Mouse (Mus musculus) adipose tissue, adult 10 weeks (tissue): ENCODE measurements around the gene Car3. TPM values are rescaled to one million over a fixed set of nuclear protein-coding genes. Genes with fewer than 3 reads are reported as not detected.

ENCODE experiments used
- polyA plus RNA-seq: library from polyadenylated mRNA; stranded (reverse); fragments of 350-450 nt; fragmentation: Illumina TruSeq; extraction: RNeasy Lipid Tissue Mini Kit (QIAGEN cat#74804); gene quantifications from one replicate; pipeline ENCODE4 v1.2.3, GENCODE M21; 2014; ENCODE audit warnings: low read depth, low replicate concordance

Car3 gene
- 8,337 TPM for polyA plus RNA-seq

DNA sequence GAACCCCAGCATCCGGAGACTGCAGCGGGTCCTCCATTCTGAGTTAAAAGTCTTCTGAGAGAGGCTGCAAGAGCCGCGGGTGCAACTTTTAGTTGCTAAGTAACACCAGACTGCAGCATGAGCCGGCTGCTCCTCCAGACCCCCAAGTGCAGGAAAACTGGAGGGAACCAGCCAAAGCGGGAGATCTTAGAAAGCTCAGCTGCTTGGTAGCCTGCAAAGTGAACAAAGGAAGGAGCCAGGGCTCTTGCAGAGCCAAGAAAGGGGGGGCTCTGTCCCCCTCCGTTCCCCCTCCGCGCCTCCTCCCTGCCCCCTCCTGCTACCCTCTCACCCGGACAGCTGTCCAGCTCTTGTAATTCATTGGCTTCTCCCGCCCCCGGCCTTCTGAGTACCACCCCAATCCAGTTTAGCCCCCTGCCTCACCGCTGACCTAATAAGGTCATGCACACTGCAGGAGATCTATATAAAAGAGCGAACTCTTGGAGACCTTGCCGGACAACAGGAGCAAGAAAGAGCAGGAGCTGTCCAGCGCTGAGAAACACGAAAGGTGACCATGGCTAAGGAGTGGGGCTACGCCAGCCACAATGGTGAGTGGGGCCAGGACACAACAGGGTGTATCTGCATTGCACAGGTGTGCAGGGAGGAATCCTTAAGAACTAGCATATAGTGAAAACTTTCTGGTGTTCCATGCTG is at the start of gene Car3:
Gene Car3 (plus strand): TSS at position 491 of the 690 bp plus-strand sequence.

DNA sequence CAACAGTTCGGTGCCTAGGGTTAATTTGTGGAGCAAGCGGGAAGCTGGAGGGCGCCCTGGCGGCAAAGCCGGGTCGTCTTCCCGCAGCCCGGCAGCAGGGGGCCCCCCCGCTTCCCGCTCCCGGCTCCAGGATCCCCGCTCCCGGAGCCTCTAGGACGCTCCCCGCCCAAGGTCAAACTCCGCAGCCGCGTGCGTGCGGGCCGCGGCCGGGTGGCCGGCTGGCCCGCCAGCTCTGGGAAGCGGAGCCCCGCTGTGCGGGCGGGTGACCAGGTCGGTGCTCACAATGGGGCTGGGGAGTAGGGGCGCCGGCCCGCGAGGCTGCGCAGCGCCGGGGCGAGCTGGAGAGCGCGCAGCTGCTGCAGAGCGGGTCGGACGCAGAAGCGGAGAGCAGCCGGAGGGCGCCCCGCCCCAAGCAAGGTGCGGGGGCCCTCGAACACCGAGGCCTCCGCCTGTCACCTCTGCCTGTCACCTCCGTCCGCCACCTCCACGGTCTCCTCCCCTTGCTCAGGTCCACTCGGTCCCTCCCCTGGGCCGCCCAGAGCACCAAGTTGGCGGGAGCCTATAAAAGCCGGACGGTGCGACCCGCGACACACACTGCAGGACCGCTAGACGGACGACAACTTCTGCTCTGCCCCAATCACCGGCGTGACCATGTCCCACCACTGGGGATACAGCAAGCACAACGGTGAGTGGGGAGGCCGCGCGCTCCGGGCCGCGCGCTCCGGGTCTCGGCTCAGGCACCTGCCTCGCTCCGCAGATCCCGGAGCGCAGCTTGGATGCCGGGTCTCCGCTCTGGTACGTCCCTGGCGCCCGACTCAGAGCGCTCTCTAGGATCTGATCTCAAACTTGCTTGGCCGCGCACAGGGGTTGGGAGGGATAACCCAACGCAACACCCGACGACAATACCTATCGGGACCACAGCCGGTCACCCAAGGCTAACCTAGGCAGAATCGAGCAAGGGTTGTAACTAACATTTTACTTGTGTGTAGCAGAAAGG is 23.1 kb downstream of the Car3 start, which contains the start of gene Car2:
Gene Car2 (plus strand): TSS at position 172 of the 997 bp plus-strand sequence.

Other genes starting within 250 kb of the Car3 start
- gene Car13, start 221.8 kb upstream of the Car3 start, polyA plus RNA-seq, result 7.3 TPM
- gene Car1, start 55.1 kb upstream of the Car3 start, polyA plus RNA-seq, result 1.3 TPM
- 45.8 TPM for gene Car2, start 22.8 kb downstream of the Car3 start, polyA plus RNA-seq